Mouse (Mus musculus) embryonic facial prominence, embryonic 11.5 days (tissue): ENCODE data around the gene Cdca3. TPM values are rescaled to one million over a fixed set of nuclear protein-coding genes. Genes with fewer than 3 reads are reported as not detected.
"Not testable (repeated sequence)": the region's sequence is repeated elsewhere in the genome, so short reads cannot be mapped to it uniquely, and the experiment has no call there.

Experiments used
- ATAC-seq: fragments of 200-750 bp; cut with Nextera tagmentation; replicated peaks from 2 replicates; pipeline ENCODE4 v1.8.0; 2017; ENCODE audit warnings: low read depth; ENCODE audit not compliant: insufficient number of reproducible peaks, low FRiP score, low TSS enrichment
- DNase-seq: peaks from one replicate; pipeline ENCODE4 v3.0.0-alpha.2; 2015; ENCODE audit warnings: low spot score
- H3K27ac ChIP-seq: fragments of 300-500 bp; sonication (generic); replicated peaks from 2 replicates; pipeline ENCODE4 v1.5.1; 2014; ENCODE audit warnings: mild to moderate bottlenecking, low read depth, low read length, control low read depth
- H3K27me3 ChIP-seq: fragments of 300-500 bp; sonication (generic); 2 replicates; pipeline ENCODE4 v1.6.1; 2014; ENCODE audit warnings: mild to moderate bottlenecking, low read length, moderate library complexity, mixed read lengths; ENCODE audit not compliant: control insufficient read depth, insufficient read depth
- H3K36me3 ChIP-seq: fragments of 300-500 bp; sonication (generic); replicated peaks from 2 replicates; pipeline ENCODE4 v1.6.1; 2014; ENCODE audit warnings: low read depth, mild to moderate bottlenecking, low read length, moderate library complexity, mixed read lengths; ENCODE audit not compliant: control insufficient read depth, insufficient read depth
- H3K4me1 ChIP-seq: fragments of 300-500 bp; sonication (generic); 2 replicates; pipeline ENCODE4 v1.6.1; 2014; ENCODE audit warnings: low read length, mixed read lengths; ENCODE audit not compliant: control insufficient read depth, insufficient read depth
- H3K4me2 ChIP-seq: fragments of 300-500 bp; sonication (generic); 2 replicates; pipeline ENCODE4 v1.6.1; 2014; ENCODE audit warnings: low read depth, mild to moderate bottlenecking, control low read depth, low read length, moderate library complexity
- H3K4me3 ChIP-seq: fragments of 300-500 bp; sonication (generic); 2 replicates; pipeline ENCODE4 v1.5.1; 2014; ENCODE audit warnings: low read depth, low read length, control low read depth
- H3K9ac ChIP-seq: fragments of 300-500 bp; sonication (generic); replicated peaks from 2 replicates; pipeline ENCODE4 v1.6.1; 2014; ENCODE audit warnings: mild to moderate bottlenecking, control low read depth, low read length
- H3K9me3 ChIP-seq: fragments of 300-500 bp; sonication (generic); replicated peaks from 2 replicates; pipeline ENCODE4 v1.6.1; 2016; ENCODE audit warnings: mild to moderate bottlenecking, low read length, inconsistent platforms, mixed read lengths; ENCODE audit not compliant: control insufficient read depth
- WGBS: fragments of 180-500 bp; shearing (Covaris S2); extraction: QIAGEN DNeasy Blood & Tissue Kit; methylation state at CpG from one replicate; pipeline ENCODE4 v1.1.7; 2014; 5-methylcytosine and 5-hydroxymethylcytosine counted together
- polyA plus RNA-seq: library from polyadenylated mRNA; unstranded; fragments of >200 nt; fragmentation: Nextera tagmentation; extraction: Ambion mirVana; gene quantifications from 2 replicates; pipeline ENCODE4 v1.2.1, GENCODE M21; 2014

Gene Cdca3
- polyA plus RNA-seq, 1 experiment from 2014 or later = 212 TPM

DNA sequence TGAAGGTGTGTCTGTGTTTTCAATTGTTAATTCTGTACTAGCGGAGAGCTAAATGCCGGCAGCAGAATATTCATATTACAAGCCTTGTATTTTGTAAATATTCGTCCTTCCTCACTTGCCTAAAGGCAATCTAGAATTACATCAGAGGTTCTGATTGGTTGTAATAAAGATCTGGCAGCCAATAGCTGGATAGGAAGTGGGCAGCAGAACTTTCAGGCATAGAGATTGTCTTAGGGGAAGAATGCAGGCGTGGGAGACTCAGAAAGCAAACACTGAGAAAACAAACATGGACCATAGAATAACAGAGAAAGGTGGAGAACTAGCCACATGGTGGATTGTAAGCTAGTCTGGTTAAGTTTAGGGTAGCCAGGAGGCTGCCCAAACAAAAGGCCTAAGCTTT lies 39.2 kb upstream of the Cdca3 start:
- DNase-seq (no peak), ATAC-seq (no peak)
- Histone ChIP-seq H3K4me2 (no peak overlapping the region), H3K4me1 (no peaks in the 10 kb centered on the region), H3K4me3 (no peak overlapping the region), H3K9me3 (no peaks in the 10 kb centered on the region), H3K27ac (no peak overlapping the region), H3K36me3 (no peaks in the 10 kb centered on the region), H3K27me3 (no peaks in the 10 kb centered on the region), H3K9ac (no peak overlapping the region)
- WGBS = 58% methylated on average over 4 of the region's 4 CpGs

- H3K27me3 ChIP-seq = no peaks in the 10 kb centered on the region
- DNase-seq = no peak
- no peaks in the 10 kb centered on the region for H3K9me3 ChIP-seq
- no peak overlapping the region for H3K27ac ChIP-seq
- H3K36me3 ChIP-seq = no peaks in the 10 kb centered on the region
- no peak overlapping the region for H3K9ac ChIP-seq
- WGBS = 81% methylated on average over 3 of the region's 3 CpGs
- no peak overlapping the region for H3K4me2 ChIP-seq
- ATAC-seq = no peak
- no peak overlapping the region for H3K4me3 ChIP-seq
- H3K4me1 ChIP-seq = no peaks in the 10 kb centered on the region
Measured at GRCm38 (mm10) chr6:124791911-124792310, 37.4 kb upstream of the Cdca3 start.

- Histone ChIP-seq H3K27me3 (no peaks in the 10 kb centered on the region), H3K9me3 (no peaks in the 10 kb centered on the region), H3K4me2 (no peak overlapping the region), H3K4me1 (no peaks in the 10 kb centered on the region), H3K27ac (no peak overlapping the region), H3K36me3 (no peaks in the 10 kb centered on the region), H3K9ac (no peak overlapping the region), H3K4me3 (no peak overlapping the region)
- whole genome bisulfite sequencing = 82% methylated on average over 4 of the region's 4 CpGs
- ATAC-seq (no peak), DNase-seq (no peak)
Measured at GRCm38 (mm10) chr6:124795781-124796180, 33.6 kb upstream of the Cdca3 start.

DNA sequence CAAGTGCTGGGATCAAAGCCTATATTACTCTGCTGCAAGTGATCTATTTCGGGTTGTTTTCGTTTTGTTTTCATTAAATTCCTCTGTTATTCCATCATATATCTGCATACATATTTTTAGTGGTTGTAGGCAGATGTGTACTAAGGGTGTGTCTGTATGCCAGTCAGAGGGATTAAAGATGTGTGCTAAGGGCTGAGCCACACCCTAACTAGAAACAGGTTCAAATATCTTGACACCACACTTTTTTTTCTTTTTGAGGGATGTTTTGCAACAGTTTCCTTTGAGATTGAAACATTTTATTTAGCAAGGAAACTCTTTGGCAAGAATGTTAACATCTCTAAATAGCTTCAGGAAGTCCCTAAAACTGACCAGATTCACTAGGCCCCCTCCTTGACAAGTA lies 33.1 kb upstream of the Cdca3 start:
- Histone ChIP-seq H3K9me3 (no peaks in the 10 kb centered on the region), H3K4me2 (no peak overlapping the region), H3K27ac (no peak overlapping the region), H3K4me1 (no peaks in the 10 kb centered on the region), H3K36me3 (no peaks in the 10 kb centered on the region), H3K9ac (no peak overlapping the region), H3K4me3 (no peak overlapping the region), H3K27me3 (no peaks in the 10 kb centered on the region)
- DNase-seq (no peak), ATAC-seq (no peak)
- WGBS = 78% methylated on average over 2 of the region's 2 CpGs

GRCm38 (mm10) chr6:124802400-124802799 lies 26.9 kb upstream of the Cdca3 start:
- H3K4me2 ChIP-seq, H3K27me3 ChIP-seq, H3K4me1 ChIP-seq, H3K36me3 ChIP-seq, H3K9ac ChIP-seq, H3K9me3 ChIP-seq, H3K4me3 ChIP-seq, H3K27ac ChIP-seq: not testable (repeated sequence)
- ATAC-seq (peak; percentile 41; the same call in 1 of the 2 replicates), DNase-seq (peak; percentile 44)
- 8% methylated on average over 5 of the region's 9 CpGs for WGBS

DNA sequence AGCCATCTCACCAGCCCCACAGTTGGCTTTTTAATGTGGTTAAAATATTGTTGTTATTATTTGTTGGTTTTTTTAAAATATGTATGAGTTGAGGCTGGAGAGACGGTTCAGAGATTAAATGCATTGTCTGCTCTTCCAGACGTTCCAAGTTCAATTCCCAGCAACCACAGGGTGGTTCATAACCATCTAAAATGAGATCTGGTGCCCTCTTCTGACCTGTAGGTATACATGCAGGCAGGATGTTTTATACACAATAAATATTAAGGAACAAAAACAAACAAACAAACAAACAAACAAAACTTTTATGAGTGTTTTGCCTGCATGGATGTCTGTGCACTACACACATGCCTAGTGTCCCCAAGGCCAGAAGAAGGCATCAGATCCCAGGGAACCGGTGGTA lies 26.3 kb upstream of the Cdca3 start:
- Histone ChIP-seq H3K9ac (no peak overlapping the region), H3K27ac (no peak overlapping the region), H3K4me2 (no peak overlapping the region), H3K4me3 (no peak overlapping the region), H3K27me3 (no peaks in the 10 kb centered on the region), H3K9me3 (no peaks in the 10 kb centered on the region), H3K4me1 (no peaks in the 10 kb centered on the region; the same call in 1 of the 2 replicates), H3K36me3 (no peaks in the 10 kb centered on the region)
- DNase-seq (no peak), ATAC-seq (no peak)
- WGBS = 63% methylated on average over 3 of the region's 3 CpGs

- H3K9me3 ChIP-seq, H3K9ac ChIP-seq, H3K36me3 ChIP-seq, H3K4me2 ChIP-seq, H3K4me3 ChIP-seq, H3K27ac ChIP-seq, DNase-seq, H3K4me1 ChIP-seq, H3K27me3 ChIP-seq, ATAC-seq: not testable (repeated sequence)
- 94% methylated on average over 4 of the region's 4 CpGs for WGBS
Measured at GRCm38 (mm10) chr6:124803691-124804090, 25.7 kb upstream of the Cdca3 start.

- H3K36me3 ChIP-seq = no peaks in the 10 kb centered on the region
- no peak for DNase-seq
- no peak for ATAC-seq
- H3K4me1 ChIP-seq = no peaks in the 10 kb centered on the region; the same call in 1 of the 2 replicates
- no peaks in the 10 kb centered on the region for H3K27me3 ChIP-seq
- H3K4me2 ChIP-seq = no peak overlapping the region
- no peak overlapping the region for H3K9ac ChIP-seq
- no peaks in the 10 kb centered on the region for H3K9me3 ChIP-seq
- H3K4me3 ChIP-seq = no peak overlapping the region
- no peak overlapping the region for H3K27ac ChIP-seq
- 91% methylated on average over 3 of the region's 3 CpGs for WGBS
Measured at GRCm38 (mm10) chr6:124804341-124804740, 25.0 kb upstream of the Cdca3 start.
